Mouse (Mus musculus): ENCODE measurements around the gene Jmjd1c. TPM values are rescaled to one million over a fixed set of nuclear protein-coding genes. Genes with fewer than 3 reads are reported as not detected.
A peak's percentile ranks its signal among the peaks of the same experiment; 100 is the strongest.

The Jmjd1c gene
- polyA plus RNA-seq, 1 experiment from 2014 or later = 58.6 TPM

- peaks cover 10% of the 10 kb centered on the region for H3K4me1 ChIP-seq
- WGBS = 64% methylated on average over 21 of the region's 21 CpGs
These were observed 19.7 kb upstream of the Jmjd1c start for GRCm38 (mm10) chr10:67075931-67076878.

DNA sequence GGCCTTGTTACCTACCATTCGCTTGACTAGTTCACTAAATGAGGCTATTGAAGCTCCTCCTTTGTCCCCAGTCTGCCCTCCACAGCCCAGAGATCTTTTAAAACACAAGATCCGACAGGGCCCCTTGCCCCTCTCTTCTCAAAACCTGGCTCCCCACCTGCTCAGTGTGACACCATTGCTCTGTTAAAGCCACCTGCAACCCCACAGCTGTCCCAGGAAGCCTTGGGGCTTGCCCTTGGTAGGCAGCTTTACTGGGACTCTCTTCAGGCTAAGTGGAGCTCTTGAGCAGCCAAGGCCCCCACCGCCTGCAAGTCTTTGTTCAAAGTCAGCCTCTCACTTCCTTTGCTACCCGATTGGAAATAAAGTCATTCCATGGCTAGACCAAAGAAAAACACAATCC lies 16.9 kb upstream of the Jmjd1c start:
- Histone ChIP-seq H3K27ac (peak overlapping the region; percentile 9), H3K4me3 (replicated peaks) (no peak overlapping the region), H3K36me3 (replicated peaks) (no peaks in the 10 kb centered on the region), H3K4me2 (no peak overlapping the region), H3K9me3 (no peaks in the 10 kb centered on the region), H3K4me1 (peaks cover 10% of the 10 kb centered on the region), H3K9ac (no peak overlapping the region), H3K27me3 (no peaks in the 10 kb centered on the region)
- ATAC-seq (ENCODE audit: low FRiP score) = no peak; the same call in 1 of the 2 replicates
- 51% methylated on average over 4 of the region's 4 CpGs for WGBS

More at GRCm38 (mm10) chr10:67075931-67076878, 19.7 kb upstream of the Jmjd1c start:
- no peak overlapping the region for H3K4me3 ChIP-seq (replicated peaks)
- no peak overlapping the region for H3K4me2 ChIP-seq
- no peak; the same call in 1 of the 2 replicates for ATAC-seq (ENCODE audit: low FRiP score)
- 0 out of 2 replicates have a peak, but pooled peaks cover 3% of the 10 kb centered on the region for H3K9me3 ChIP-seq
- H3K36me3 ChIP-seq (replicated peaks) = no peaks in the 10 kb centered on the region
- H3K9ac ChIP-seq = no peak overlapping the region
- no peaks in the 10 kb centered on the region for H3K27me3 ChIP-seq
- H3K27ac ChIP-seq = no peak overlapping the region

DNA sequence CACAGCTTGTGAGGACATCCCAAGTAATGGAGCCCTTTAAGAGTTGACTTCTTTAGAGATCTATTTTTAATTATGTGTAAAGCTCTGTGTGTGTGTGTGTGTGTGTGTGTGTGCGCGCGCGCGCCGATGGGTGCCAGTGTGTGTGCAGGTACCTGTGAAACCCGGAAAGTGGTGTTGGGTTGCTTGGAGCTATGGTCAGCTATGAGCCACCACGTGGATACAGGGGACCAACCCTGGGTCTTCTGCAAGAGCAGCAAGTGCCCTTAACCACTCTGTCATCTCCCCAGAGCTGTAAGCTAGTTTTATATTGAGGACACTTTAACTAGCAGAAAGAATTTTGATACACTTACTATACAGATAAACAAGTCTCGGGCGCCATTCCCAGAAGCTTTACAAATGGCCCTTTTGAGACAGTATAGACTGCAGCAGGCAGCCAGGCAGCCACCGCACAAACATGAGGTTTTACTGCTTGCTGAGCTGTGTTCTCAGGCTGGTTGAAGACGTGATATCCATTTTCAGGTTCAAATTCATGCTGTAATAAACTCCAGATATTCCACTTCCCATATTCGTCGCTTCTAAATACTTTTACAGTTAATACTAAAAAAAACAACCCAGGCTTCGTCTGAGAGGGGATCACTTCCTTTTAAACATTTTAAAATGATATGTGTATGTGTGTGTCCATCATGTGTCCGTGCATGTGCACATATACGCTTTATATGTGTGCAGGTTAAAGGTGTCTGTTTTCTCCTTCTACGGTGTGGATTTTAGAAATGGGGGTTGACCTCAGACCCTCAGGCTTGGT lies 14.5 kb upstream of the Jmjd1c start:
- no peak overlapping the region for H3K4me3 ChIP-seq (replicated peaks)
- H3K36me3 ChIP-seq (replicated peaks) = no peaks in the 10 kb centered on the region
- no peak overlapping the region for H3K4me2 ChIP-seq
- ATAC-seq (ENCODE audit: low FRiP score) = no peak
- no peaks in the 10 kb centered on the region for H3K9me3 ChIP-seq
- no peak overlapping the region for H3K27ac ChIP-seq
- 89% methylated on average over 18 of the region's 18 CpGs for WGBS
- H3K9ac ChIP-seq = no peak overlapping the region
- H3K27me3 ChIP-seq = no peaks in the 10 kb centered on the region
- peaks cover 16% of the 10 kb centered on the region for H3K4me1 ChIP-seq

GRCm38 (mm10) chr10:67082531-67082930 lies 13.4 kb upstream of the Jmjd1c start:
- Histone ChIP-seq H3K9ac (no peak overlapping the region), H3K9me3 (no peaks in the 10 kb centered on the region), H3K27ac (no peak overlapping the region), H3K4me1 (peaks cover 11% of the 10 kb centered on the region; the same call in 1 of the 2 replicates), H3K27me3 (no peaks in the 10 kb centered on the region), H3K36me3 (replicated peaks) (no peaks in the 10 kb centered on the region), H3K4me2 (no peak overlapping the region), H3K4me3 (replicated peaks) (no peak overlapping the region)
- WGBS = 80% methylated on average over 4 of the region's 4 CpGs
- no peak for ATAC-seq (ENCODE audit: low FRiP score)

GRCm38 (mm10) chr10:67083446-67084166 lies 12.3 kb upstream of the Jmjd1c start:
- Histone ChIP-seq H3K4me1 (peaks cover 11% of the 10 kb centered on the region; the same call in 1 of the 2 replicates), H3K9me3 (no peaks in the 10 kb centered on the region), H3K27me3 (no peaks in the 10 kb centered on the region), H3K9ac (no peak overlapping the region), H3K27ac (no peak overlapping the region), H3K4me3 (replicated peaks) (no peak overlapping the region), H3K4me2 (no peak overlapping the region), H3K36me3 (replicated peaks) (no peaks in the 10 kb centered on the region)
- no peak for ATAC-seq (ENCODE audit: low FRiP score)
- WGBS = 81% methylated on average over 10 of the region's 10 CpGs

GRCm38 (mm10) chr10:67085124-67085523 lies 10.8 kb upstream of the Jmjd1c start:
- WGBS = 81% methylated on average over 10 of the region's 10 CpGs
- no peak overlapping the region for H3K9ac ChIP-seq
- H3K36me3 ChIP-seq (replicated peaks) = no peaks in the 10 kb centered on the region; the same call in 1 of the 2 replicates
- no peak overlapping the region for H3K27ac ChIP-seq
- H3K27me3 ChIP-seq = no peaks in the 10 kb centered on the region
- ATAC-seq (ENCODE audit: low FRiP score) = no peak
- no peak overlapping the region for H3K4me3 ChIP-seq (replicated peaks)
- no peaks in the 10 kb centered on the region for H3K9me3 ChIP-seq
- H3K4me2 ChIP-seq = no peak overlapping the region
- H3K4me1 ChIP-seq = 0 out of 2 replicates have a peak, but pooled peaks cover 7% of the 10 kb centered on the region

- no peak overlapping the region for H3K9ac ChIP-seq
- H3K4me1 ChIP-seq = 0 out of 2 replicates have a peak, but pooled peaks cover 7% of the 10 kb centered on the region
- H3K27ac ChIP-seq = no peak overlapping the region
- ATAC-seq (ENCODE audit: low FRiP score) = no peak
- WGBS = 92% methylated on average over 7 of the region's 7 CpGs
- H3K4me2 ChIP-seq = no peak overlapping the region
- H3K4me3 ChIP-seq (replicated peaks) = no peak overlapping the region
- no peaks in the 10 kb centered on the region; the same call in 1 of the 2 replicates for H3K36me3 ChIP-seq (replicated peaks)
- H3K27me3 ChIP-seq = no peaks in the 10 kb centered on the region
- no peaks in the 10 kb centered on the region for H3K9me3 ChIP-seq
These were observed 10.0 kb upstream of the Jmjd1c start for GRCm38 (mm10) chr10:67085916-67086315.

GRCm38 (mm10) chr10:67087447-67088226 lies 8.3 kb upstream of the Jmjd1c start:
- Histone ChIP-seq H3K4me3 (replicated peaks) (no peak overlapping the region), H3K27me3 (no peaks in the 10 kb centered on the region)

GRCm38 (mm10) chr10:67090611-67091010 lies 5.3 kb upstream of the Jmjd1c start:
- H3K4me2 ChIP-seq = no peak overlapping the region
- H3K9me3 ChIP-seq = no peaks in the 10 kb centered on the region
- H3K9ac ChIP-seq = no peak overlapping the region
- 90% methylated on average over 4 of the region's 4 CpGs for WGBS
- H3K27me3 ChIP-seq = no peaks in the 10 kb centered on the region
- H3K36me3 ChIP-seq (replicated peaks) = no peaks in the 10 kb centered on the region; the same call in 1 of the 2 replicates
- no peak overlapping the region for H3K27ac ChIP-seq
- peaks cover 3% of the 10 kb centered on the region; the same call in 1 of the 2 replicates for H3K4me1 ChIP-seq
- ATAC-seq (ENCODE audit: low FRiP score) = no peak
- H3K4me3 ChIP-seq (replicated peaks) = no peak overlapping the region

More at GRCm38 (mm10) chr10:67087447-67088226, 8.3 kb upstream of the Jmjd1c start:
- Histone ChIP-seq H3K36me3 (replicated peaks) (no peaks in the 10 kb centered on the region; the same call in 1 of the 2 replicates), H3K27ac (no peak overlapping the region), H3K9me3 (no peaks in the 10 kb centered on the region), H3K4me2 (no peak overlapping the region), H3K4me1 (0 out of 2 replicates have a peak, but pooled peaks cover 7% of the 10 kb centered on the region), H3K9ac (no peak overlapping the region)
- 94% methylated on average over 5 of the region's 5 CpGs for WGBS
- ATAC-seq (ENCODE audit: low FRiP score) = no peak

- 88% methylated on average over 7 of the region's 7 CpGs for WGBS
- ATAC-seq (ENCODE audit: low FRiP score) = no peak
- no peak overlapping the region for H3K4me3 ChIP-seq (replicated peaks)
- H3K4me1 ChIP-seq = peaks cover 23% of the 10 kb centered on the region
- peak overlapping the region; percentile 68; the same call in 1 of the 2 replicates for H3K4me2 ChIP-seq
- H3K9ac ChIP-seq = no peak overlapping the region
- H3K9me3 ChIP-seq = no peaks in the 10 kb centered on the region
- no peak overlapping the region for H3K27ac ChIP-seq
- H3K27me3 ChIP-seq = no peaks in the 10 kb centered on the region
- no peaks in the 10 kb centered on the region; the same call in 1 of the 2 replicates for H3K36me3 ChIP-seq (replicated peaks)
These were observed 1.0 kb upstream of the Jmjd1c start for GRCm38 (mm10) chr10:67094922-67095321.
